Mouse (Mus musculus) kidney, postnatal 0 days (tissue): ENCODE measurements around the gene Flrt1. TPM values are rescaled to one million over a fixed set of nuclear protein-coding genes. Genes with fewer than 3 reads are reported as not detected.

Experiments used
- ATAC-seq: fragments of 200-750 bp; cut with Nextera tagmentation; replicated peaks from 2 replicates; pipeline ENCODE4 v1.8.0; 2017; ENCODE audit warnings: low read depth, moderate number of reproducible peaks, moderate TSS enrichment, moderate library complexity; ENCODE audit not compliant: low FRiP score
- DNase-seq: peaks from one replicate; pipeline ENCODE4 v3.0.0-alpha.2; 2016; ENCODE audit warnings: low spot score
- H3K27ac ChIP-seq: fragments of 300-500 bp; sonication (generic); 2 replicates; pipeline ENCODE4 v1.5.1; 2014; ENCODE audit warnings: mild to moderate bottlenecking
- H3K27me3 ChIP-seq: fragments of 300-500 bp; sonication (generic); 2 replicates; pipeline ENCODE4 v1.6.1; 2014; ENCODE audit warnings: low read length, mixed read lengths; ENCODE audit not compliant: insufficient read depth
- H3K36me3 ChIP-seq: fragments of 300-500 bp; sonication (generic); 2 replicates; pipeline ENCODE4 v1.6.1; 2014; ENCODE audit warnings: low read length, mixed read lengths; ENCODE audit not compliant: insufficient read depth
- H3K4me1 ChIP-seq: fragments of 300-500 bp; sonication (generic); replicated peaks from 2 replicates; pipeline ENCODE4 v1.6.1; 2014; ENCODE audit warnings: antibody characterized with exemption, low read length, mixed read lengths; ENCODE audit not compliant: insufficient read depth
- H3K4me2 ChIP-seq: fragments of 300-500 bp; sonication (generic); 2 replicates; pipeline ENCODE4 v1.6.1; 2014; ENCODE audit warnings: mild to moderate bottlenecking, low read length, moderate library complexity, mixed read lengths
- H3K4me3 ChIP-seq: fragments of 300-500 bp; sonication (generic); replicated peaks from 2 replicates; pipeline ENCODE4 v1.5.1; 2014; ENCODE audit warnings: low read depth, low read length
- H3K9ac ChIP-seq: fragments of 300-500 bp; sonication (generic); 2 replicates; pipeline ENCODE4 v1.6.1; 2014; ENCODE audit warnings: low read depth, low read length
- H3K9me3 ChIP-seq: fragments of 300-500 bp; sonication (generic); replicated peaks from 2 replicates; pipeline ENCODE4 v1.6.1; 2016; ENCODE audit warnings: low read length, inconsistent platforms, mixed read lengths
- CTCF ChIP-seq: IDR thresholded peaks from 2 replicates; pipeline ENCODE4 v1.5.1; 2016; ENCODE audit warnings: antibody characterized with exemption, low read depth, mild to moderate bottlenecking, moderate library complexity
- WGBS: fragments of 180-500 bp; shearing (Covaris S2); extraction: QIAGEN DNeasy Blood & Tissue Kit; methylation state at CpG from one replicate; pipeline ENCODE4 v1.1.7; 2014; 5-methylcytosine and 5-hydroxymethylcytosine counted together
- polyA plus RNA-seq: library from polyadenylated mRNA; unstranded; fragments of >200 nt; fragmentation: Nextera tagmentation; extraction: Ambion mirVana; gene quantifications from 2 replicates; pipeline ENCODE4 v1.2.1, GENCODE M21; 2015

Flrt1 gene
- polyA plus RNA-seq, 1 experiment from 2014 or later = 4.8 TPM

- no peak for ATAC-seq
Measured at GRCm38 (mm10) chr19:7148541-7149085, 43.1 kb upstream of the Flrt1 start.

GRCm38 (mm10) chr19:7148096-7148495 lies 42.6 kb upstream of the Flrt1 start:
- no peak for TF ChIP-seq CTCF
- H3K4me3 ChIP-seq = no peak overlapping the region
- H3K36me3 ChIP-seq = no peaks in the 10 kb centered on the region
- H3K9ac ChIP-seq = no peak overlapping the region
- no peaks in the 10 kb centered on the region for H3K9me3 ChIP-seq
- ATAC-seq (no peak), DNase-seq (no peak)
- H3K27ac ChIP-seq = no peak overlapping the region
- H3K4me1 ChIP-seq = peaks cover 24% of the 10 kb centered on the region
- WGBS = 48% methylated on average over 4 of the region's 4 CpGs
- no peak overlapping the region for H3K4me2 ChIP-seq
- peaks cover 17% of the 10 kb centered on the region for H3K27me3 ChIP-seq

More at GRCm38 (mm10) chr19:7148541-7149085, 43.1 kb upstream of the Flrt1 start:
- Histone ChIP-seq H3K36me3 (no peaks in the 10 kb centered on the region), H3K4me2 (no peak overlapping the region), H3K9ac (no peak overlapping the region), H3K4me1 (peaks cover 21% of the 10 kb centered on the region), H3K4me3 (no peak overlapping the region), H3K27me3 (peaks cover 17% of the 10 kb centered on the region), H3K27ac (no peak overlapping the region), H3K9me3 (no peaks in the 10 kb centered on the region)
- DNase-seq = no peak
- WGBS = 65% methylated on average over 8 of the region's 8 CpGs
- TF ChIP-seq CTCF = no peak

GRCm38 (mm10) chr19:7146376-7146775 lies 40.8 kb upstream of the Flrt1 start:
- 78% methylated on average over 13 of the region's 13 CpGs for WGBS
- Histone ChIP-seq H3K36me3 (no peaks in the 10 kb centered on the region), H3K27ac (no peak overlapping the region), H3K9ac (no peak overlapping the region), H3K4me3 (no peak overlapping the region), H3K9me3 (no peaks in the 10 kb centered on the region), H3K4me2 (no peak overlapping the region), H3K4me1 (peaks cover 32% of the 10 kb centered on the region), H3K27me3 (peaks cover 17% of the 10 kb centered on the region)
- ATAC-seq (no peak), DNase-seq (no peak)
- no peak for TF ChIP-seq CTCF

GRCm38 (mm10) chr19:7144458-7144857 lies 38.9 kb upstream of the Flrt1 start:
- Histone ChIP-seq H3K27me3 (peaks cover 17% of the 10 kb centered on the region), H3K9me3 (no peaks in the 10 kb centered on the region), H3K36me3 (no peaks in the 10 kb centered on the region), H3K27ac (no peak overlapping the region), H3K4me3 (no peak overlapping the region), H3K9ac (no peak overlapping the region), H3K4me1 (peaks cover 26% of the 10 kb centered on the region), H3K4me2 (peak overlapping the region; percentile 61; the same call in 1 of the 2 replicates)
- WGBS = 69% methylated on average over 3 of the region's 3 CpGs
- ATAC-seq = no peak
- no peak for TF ChIP-seq CTCF
- no peak for DNase-seq

DNA sequence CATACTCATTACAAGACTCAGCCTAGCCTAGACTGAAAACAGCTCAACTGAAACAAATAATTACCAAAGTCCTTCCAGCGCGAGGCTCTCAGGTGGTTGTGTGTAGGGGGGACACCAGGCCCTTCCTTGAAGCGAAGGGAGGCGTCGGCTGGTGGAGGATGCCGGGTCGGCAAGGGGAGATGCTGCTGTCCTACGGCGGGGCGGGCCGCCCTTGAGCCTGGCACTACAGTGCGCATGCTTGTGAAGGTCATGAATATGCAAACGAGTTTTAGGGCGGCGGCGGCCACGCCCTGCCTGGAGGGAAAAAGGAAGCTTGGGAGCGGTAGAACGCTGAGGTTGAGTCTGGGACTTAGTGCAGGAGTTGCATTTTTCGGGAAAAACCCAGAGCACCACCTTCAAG lies 38.3 kb upstream of the Flrt1 start:
- no peaks in the 10 kb centered on the region for H3K9me3 ChIP-seq
- H3K4me3 ChIP-seq = peak overlapping the region; percentile 24; the same call in 1 of the 2 replicates
- no peak overlapping the region for H3K27ac ChIP-seq
- H3K36me3 ChIP-seq = no peaks in the 10 kb centered on the region
- H3K27me3 ChIP-seq = peaks cover 18% of the 10 kb centered on the region
- H3K9ac ChIP-seq = peak overlapping the region; percentile 36; the same call in 1 of the 2 replicates
- DNase-seq (peak; percentile 87), ATAC-seq (peak; percentile 71)
- TF ChIP-seq CTCF = no peak
- H3K4me2 ChIP-seq = peak overlapping the region; percentile 61
- WGBS = under 1% methylated on average over 20 of the region's 20 CpGs
- H3K4me1 ChIP-seq = peaks cover 22% of the 10 kb centered on the region

- ATAC-seq (no peak), DNase-seq (peak; percentile 19)
- H3K4me1 ChIP-seq = peaks cover 28% of the 10 kb centered on the region
- peaks cover 22% of the 10 kb centered on the region for H3K27me3 ChIP-seq
- 52% methylated on average over 5 of the region's 5 CpGs for WGBS
- no peak overlapping the region for H3K9ac ChIP-seq
- TF ChIP-seq CTCF = no peak
- no peaks in the 10 kb centered on the region for H3K36me3 ChIP-seq
- no peak overlapping the region for H3K4me3 ChIP-seq
- H3K4me2 ChIP-seq = no peak overlapping the region
- no peaks in the 10 kb centered on the region for H3K9me3 ChIP-seq
- no peak overlapping the region for H3K27ac ChIP-seq
Measured at GRCm38 (mm10) chr19:7142207-7142915, 36.8 kb upstream of the Flrt1 start.
